Mouse (Mus musculus) ES-E14 (cell line): ENCODE measurements around the gene Car11.

Experiments
- CHD2 ChIP-seq: IDR thresholded peaks from 2 replicates; pipeline ENCODE4 v1.6.1; 2014; ENCODE audit warnings: mild to moderate bottlenecking, low read depth, low read length, inconsistent platforms
- HCFC1 ChIP-seq: IDR thresholded peaks from 2 replicates; pipeline ENCODE4 v1.6.1; 2012; ENCODE audit warnings: low read length, inconsistent platforms, borderline replicate concordance; ENCODE audit not compliant: insufficient read depth
- ZC3H11A ChIP-seq: IDR thresholded peaks from 2 replicates; pipeline ENCODE4 v1.6.1; 2012; ENCODE audit warnings: low read depth, mild to moderate bottlenecking, inconsistent platforms, low read length, borderline replicate concordance
- ZNF384 ChIP-seq: IDR thresholded peaks from 2 replicates; pipeline ENCODE4 v1.6.1; 2012; ENCODE audit warnings: low read depth, low read length, inconsistent platforms

DNA sequence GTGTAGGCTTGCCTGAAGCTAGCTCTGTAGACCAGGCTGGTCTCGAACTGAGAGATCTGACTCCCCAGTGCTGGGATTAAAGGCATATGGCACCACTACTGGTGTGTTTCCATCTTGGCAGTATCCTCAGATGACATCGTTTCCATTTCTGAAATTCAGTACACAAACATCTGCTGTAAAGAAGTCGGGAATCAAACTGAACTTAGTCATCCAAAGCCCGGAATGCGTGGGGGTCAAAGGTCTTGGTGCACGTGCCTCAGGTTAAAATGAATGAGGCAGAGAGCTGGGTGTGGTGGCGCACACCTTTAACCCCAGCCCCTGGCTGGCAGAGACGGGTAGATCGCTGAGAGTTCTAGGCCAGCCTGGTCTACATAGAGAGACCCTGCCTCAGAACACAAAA is 50.5 kb downstream of the Car11 start:
- TF ChIP-seq ZNF384 (no peak), CHD2 (no peak), ZC3H11A (no peak), HCFC1 (no peak)
